Mouse (Mus musculus) spleen, postnatal 10 days (tissue): ENCODE measurements around the gene Leng1.
"Not testable (repeated sequence)": the region's sequence is repeated elsewhere in the genome, so short reads cannot be mapped to it uniquely, and the experiment has no call there.

Source experiments
- DNase-seq, 2 experiments: peaks; one replicate each; pipeline ENCODE4 v3.0.0; 2021 to 2022; ENCODE audit warnings: low spot score in 2 of 2

The Leng1 gene

DNA sequence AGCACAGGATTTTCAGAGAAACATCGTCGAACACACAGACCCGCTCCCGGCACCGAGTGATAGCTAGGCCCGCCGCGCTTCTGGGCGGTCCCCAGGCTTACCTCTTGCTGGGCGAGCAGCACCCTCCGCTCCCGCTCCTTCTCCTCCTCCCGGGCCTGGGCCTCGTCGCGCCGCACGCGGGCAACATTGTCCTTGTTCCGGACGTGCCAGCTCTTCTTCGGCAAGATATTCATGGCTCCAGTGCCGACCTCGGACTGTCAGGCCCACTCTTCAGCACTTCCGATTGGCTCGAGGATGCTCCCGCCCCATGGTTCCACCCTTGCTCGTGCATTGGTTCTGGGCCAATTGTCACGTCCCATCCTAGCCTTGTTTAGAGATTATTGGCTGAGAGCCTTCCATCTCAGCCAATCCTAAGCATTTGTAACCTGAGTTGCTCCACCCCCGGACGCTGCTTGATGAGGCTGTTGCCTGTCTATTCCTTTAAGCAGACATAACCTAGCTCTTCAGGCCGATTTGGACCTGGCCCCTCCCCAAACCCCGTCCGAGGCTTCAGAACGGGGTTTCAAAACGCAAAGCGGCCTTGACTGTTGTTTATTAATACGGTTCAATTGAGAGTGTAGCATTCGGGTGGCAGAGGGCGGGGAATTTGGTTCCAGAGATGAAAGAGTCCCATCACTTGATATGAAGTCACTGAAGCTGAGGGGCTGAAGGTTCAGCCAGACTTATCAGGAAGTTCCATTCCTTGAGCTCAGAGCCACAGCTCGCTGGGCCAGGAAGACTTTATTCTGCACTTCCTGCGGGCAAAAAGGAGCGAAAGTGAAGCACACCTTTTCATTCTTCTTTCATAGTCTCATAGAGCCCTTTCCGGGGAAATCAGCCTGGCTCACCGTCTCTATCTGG is at the start of gene Leng1:
Leng1 (minus strand) TSS at position 626 of the 900 bp plus-strand sequence.
- peak; percentile 84 to 94 for DNase-seq

GRCm38 (mm10) chr7:3715249-3715648 is 49.6 kb upstream of the Leng1 start:
- DNase-seq, result no peak

DNA sequence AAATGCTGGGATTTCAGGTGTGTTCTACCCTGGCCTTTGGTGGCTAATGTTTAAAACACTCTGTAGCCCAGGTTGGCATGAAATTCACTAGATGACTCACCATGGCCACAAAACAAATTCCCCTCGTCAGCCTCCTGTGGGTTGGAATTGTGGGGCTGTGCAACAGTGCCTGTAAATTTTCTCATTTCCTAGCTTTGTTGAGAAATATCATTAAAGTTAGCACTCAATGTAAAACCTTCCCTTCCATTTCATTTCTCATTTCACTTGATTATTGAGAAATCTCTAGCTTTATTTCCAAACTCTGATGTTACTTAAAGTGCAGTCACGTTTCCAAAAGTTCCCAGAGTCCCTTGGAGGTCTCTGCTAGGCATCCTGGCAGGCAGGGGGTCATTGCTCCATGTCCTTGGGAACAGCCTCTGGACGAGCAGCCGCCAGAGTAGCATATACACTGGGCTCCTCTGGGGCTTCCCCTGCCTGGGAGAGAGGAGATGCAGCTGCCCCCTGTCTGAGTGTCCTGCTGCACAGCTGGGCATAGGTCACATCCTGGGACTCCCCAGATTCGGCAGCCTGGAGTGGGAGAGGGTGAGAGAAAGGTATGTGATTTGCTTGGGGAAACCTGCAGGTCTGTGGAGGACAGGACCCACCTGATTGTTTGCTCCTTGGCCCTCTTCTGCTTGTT is 46.8 kb upstream of the Leng1 start:
- peak in 1 of 2 experiments; percentile 8 for DNase-seq

DNA sequence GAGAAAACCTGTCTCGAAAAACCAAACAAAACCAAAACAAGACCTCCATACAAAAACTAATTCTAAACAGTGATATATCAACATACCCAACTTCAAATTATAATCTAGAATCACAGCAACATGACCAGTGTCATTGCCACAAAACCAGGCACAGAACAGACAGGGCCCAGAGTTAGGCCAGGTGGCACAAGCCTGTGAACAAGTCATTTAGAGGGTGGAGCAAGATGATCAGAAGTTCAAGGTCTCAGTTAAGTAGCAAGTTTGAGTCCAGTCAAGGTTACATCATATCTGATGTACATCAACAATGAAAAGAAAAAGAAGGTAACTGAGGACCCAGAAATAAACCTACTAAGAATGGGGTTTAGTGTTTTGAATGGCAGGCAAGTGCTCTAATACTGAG is 43.4 kb upstream of the Leng1 start:
- no peak for DNase-seq

GRCm38 (mm10) chr7:3708447-3708980 is 42.9 kb upstream of the Leng1 start:
- DNase-seq, result not testable (repeated sequence)

GRCm38 (mm10) chr7:3707568-3708413 is 42.2 kb upstream of the Leng1 start:
- DNase-seq, result no peak

- DNase-seq, result peak in 1 of 2 experiments; percentile 24
These were observed 41.4 kb upstream of the Leng1 start for GRCm38 (mm10) chr7:3707027-3707426.

GRCm38 (mm10) chr7:3706343-3706934 is 40.8 kb upstream of the Leng1 start:
- DNase-seq, result no peak

GRCm38 (mm10) chr7:3705911-3706310 is 40.3 kb upstream of the Leng1 start:
- no peak for DNase-seq

GRCm38 (mm10) chr7:3705461-3705860 is 39.8 kb upstream of the Leng1 start:
- DNase-seq, result peak in 1 of 2 experiments; percentile 32

- no peak for DNase-seq
These were observed 38.8 kb upstream of the Leng1 start for GRCm38 (mm10) chr7:3704475-3704874.

DNA sequence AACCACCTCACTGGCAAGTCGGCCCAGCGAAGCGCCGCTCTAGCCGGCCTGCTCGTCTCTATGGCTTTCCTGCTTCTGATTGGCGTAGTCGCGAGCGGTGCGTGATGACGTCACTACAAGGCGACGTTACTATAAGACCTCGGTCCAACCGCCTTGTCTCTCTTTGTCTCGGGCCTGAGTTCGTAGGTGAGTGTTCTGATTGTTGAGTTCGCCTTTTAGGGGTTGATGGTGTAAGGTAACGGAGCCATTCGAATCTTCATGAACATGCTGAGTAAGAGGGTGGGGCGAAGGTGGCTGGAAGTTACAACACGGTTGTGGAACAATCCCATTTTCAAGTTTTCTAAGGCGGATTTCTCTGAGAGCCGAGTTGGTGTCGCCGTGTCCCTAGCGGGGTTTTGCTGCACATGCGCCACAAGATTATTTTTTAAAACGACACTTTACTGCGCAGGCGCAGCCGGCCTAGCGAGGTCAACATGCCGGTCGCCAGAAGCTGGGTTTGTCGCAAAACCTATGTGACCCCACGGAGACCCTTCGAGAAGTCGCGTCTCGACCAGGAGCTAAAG is 38.3 kb upstream of the Leng1 start, which contains the start of gene Rps9:
Rps9 (plus strand) TSS at position 115 of the 563 bp plus-strand sequence.
- peak; percentile 95 to 97 for DNase-seq

DNA sequence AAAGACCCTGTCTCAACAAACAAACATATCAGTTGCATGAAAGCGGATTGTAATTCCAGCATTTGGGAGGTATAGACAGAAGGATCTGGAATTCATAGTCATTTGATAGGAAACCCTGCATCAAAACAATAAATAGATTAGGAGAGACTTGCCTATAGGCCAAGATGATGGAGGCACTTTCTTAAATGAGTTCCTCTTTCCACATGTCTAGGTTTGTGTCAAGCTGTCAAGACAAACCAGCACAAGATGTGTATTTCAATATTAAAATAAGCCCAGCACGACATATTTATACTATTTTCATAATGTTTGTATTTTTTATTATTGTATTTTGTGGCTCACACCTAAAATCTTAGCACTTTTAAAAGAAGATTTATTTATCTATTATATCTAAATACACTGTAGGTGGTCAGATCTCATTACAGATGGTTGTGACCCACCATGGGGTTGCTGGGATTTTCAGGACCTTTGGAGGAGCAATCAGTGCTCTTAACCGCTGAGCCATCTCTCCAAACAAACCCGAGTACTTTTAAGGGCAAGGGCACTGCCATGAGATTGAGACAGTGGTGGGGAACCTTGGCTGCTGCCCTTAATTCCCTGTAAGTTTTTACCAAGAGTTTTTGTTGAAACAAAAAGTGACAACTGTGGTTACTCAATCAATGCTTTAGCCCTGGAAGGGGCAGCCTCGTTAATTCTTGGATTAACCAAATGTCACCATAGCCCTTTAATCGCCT is 37.7 kb upstream of the Leng1 start:
- no peak for DNase-seq

DNA sequence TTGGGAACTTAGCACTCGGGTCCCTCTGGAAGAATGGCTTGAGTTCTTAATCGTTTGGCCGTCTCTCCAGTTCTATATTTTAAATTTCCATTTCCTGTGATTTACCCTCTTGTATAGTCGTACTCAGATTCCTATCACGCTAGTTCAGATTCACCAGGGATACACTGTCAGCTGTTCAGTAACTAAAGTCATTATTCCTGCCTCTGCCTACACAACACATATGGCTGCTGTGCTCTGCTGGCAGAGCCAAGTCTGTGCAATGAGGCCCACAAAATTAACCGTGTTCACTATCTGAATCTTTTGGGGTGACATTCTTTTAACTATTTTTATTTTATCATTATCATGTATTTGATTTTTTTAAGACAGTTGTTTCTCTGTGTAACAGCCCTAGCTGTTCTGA is 32.8 kb upstream of the Leng1 start:
- no peak for DNase-seq

- DNase-seq, result not testable (repeated sequence)
These were observed 29.3 kb upstream of the Leng1 start for GRCm38 (mm10) chr7:3694949-3695305.

GRCm38 (mm10) chr7:3694076-3694948 is 28.7 kb upstream of the Leng1 start:
- peak; percentile 44 to 69 for DNase-seq

GRCm38 (mm10) chr7:3693809-3694075 is 28.1 kb upstream of the Leng1 start:
- DNase-seq, result no peak

DNA sequence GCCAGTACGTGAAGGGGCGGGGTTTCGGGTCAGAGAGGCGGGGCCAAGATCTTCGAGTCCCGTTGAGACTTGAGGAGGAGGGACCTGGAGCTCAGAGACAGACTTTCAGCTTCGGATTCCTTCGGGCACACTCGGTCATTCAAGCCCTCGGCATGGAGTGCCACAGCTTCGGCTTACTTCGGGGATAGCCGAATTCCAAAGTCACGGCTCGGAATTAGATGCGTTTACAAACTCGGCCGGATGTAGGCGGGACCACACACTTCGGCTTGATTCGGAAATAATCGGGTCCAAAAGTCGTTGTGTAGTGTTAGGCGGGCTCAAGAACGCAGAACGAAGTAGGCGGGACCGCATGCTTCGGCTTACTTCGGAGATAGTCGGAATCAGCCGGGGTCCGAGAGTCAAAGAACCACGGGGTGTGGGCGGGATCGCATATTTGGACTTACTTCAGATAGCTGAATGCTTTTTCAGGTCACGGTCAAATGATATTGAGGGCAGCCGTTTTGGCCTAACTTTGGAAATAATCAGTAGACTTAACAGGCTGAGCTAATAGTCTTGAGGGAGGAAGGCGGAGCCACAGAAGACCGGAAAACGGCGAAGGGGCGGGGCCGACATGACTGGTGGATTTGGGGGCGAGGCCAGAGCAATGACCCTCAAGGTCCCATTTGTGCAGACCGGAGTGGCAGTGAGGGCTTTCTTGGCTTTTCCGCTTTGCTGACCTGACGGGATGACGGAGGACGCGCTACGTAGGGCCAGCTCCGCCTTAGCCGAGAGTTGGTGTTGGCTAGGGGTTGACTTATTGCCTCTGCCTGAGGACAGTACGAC is 27.6 kb upstream of the Leng1 start, which contains the start of gene Mboat7:
Mboat7 (minus strand) TSS at position 537 of the 822 bp plus-strand sequence.
- peak; percentile 94 to 98 for DNase-seq
